Mouse (Mus musculus) cortical plate, adult 2 months (tissue): ENCODE measurements around the gene Wt1.

ENCODE experiments used
- CTCF ChIP-seq: fragments of 200-500 bp; IDR thresholded peaks from 2 replicates; pipeline ENCODE4 v1.5.1; 2011; ENCODE audit warnings: mild to moderate bottlenecking, control low read depth, low read length; ENCODE audit not compliant: insufficient read depth; ENCODE audit errors: extremely low read depth
- POLR2A ChIP-seq: fragments of 200-500 bp; IDR thresholded peaks from 2 replicates; pipeline ENCODE4 v1.6.1; 2011; ENCODE audit warnings: mild to moderate bottlenecking, low read length, control low read depth; ENCODE audit not compliant: insufficient read depth; ENCODE audit errors: extremely low read depth

DNA sequence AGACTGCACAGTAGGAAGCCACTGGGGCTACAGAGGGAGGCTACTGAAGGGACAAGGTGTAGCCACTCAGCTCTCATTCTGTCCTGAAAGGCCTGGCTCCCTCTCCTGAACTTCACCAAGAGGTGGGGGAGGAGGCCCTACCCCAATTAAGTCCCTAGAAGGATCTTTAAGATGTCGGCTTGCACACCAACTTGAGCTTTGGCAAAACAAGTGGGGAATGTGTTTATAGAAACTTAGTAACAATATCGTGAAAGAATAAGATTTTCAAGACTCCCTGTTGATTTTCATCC, 5.4 kb downstream of the Wt1 start:
- TF ChIP-seq CTCF = no peak
- TF ChIP-seq POLR2A = no peak
